Mouse (Mus musculus) embryo, embryonic 11.5 days (tissue): ENCODE measurements around the gene Wwtr1.

ENCODE experiments used
- DNase-seq: peaks from one replicate; pipeline ENCODE4 v3.0.0-alpha.2; 2012; ENCODE audit warnings: low read depth, low spot score

Wwtr1 gene

GRCm38 (mm10) chr3:57516146-57516545, 59.6 kb downstream of the Wwtr1 start:
- no peak for DNase-seq

- no peak for DNase-seq
Measured at GRCm38 (mm10) chr3:57515044-57515443, 60.7 kb downstream of the Wwtr1 start.

GRCm38 (mm10) chr3:57511816-57512586, 63.7 kb downstream of the Wwtr1 start:
- no peak for DNase-seq

GRCm38 (mm10) chr3:57509945-57510675, 65.6 kb downstream of the Wwtr1 start:
- DNase-seq: no peak

- DNase-seq: no peak
Measured at GRCm38 (mm10) chr3:57505991-57506390, 69.7 kb downstream of the Wwtr1 start.

- no peak for DNase-seq
Measured at GRCm38 (mm10) chr3:57504756-57505155, 71.0 kb downstream of the Wwtr1 start.

GRCm38 (mm10) chr3:57501596-57502220, 74.0 kb downstream of the Wwtr1 start:
- DNase-seq: no peak

GRCm38 (mm10) chr3:57500846-57501245, 74.9 kb downstream of the Wwtr1 start:
- no peak for DNase-seq

- no peak for DNase-seq
Measured at GRCm38 (mm10) chr3:57497791-57498190, 77.9 kb downstream of the Wwtr1 start.

- no peak for DNase-seq
Measured at GRCm38 (mm10) chr3:57496428-57496827, 79.3 kb downstream of the Wwtr1 start.

GRCm38 (mm10) chr3:57487455-57488153, 88.1 kb downstream of the Wwtr1 start:
- DNase-seq: peak; percentile 37

GRCm38 (mm10) chr3:57486068-57486467, 89.6 kb downstream of the Wwtr1 start:
- DNase-seq: no peak

GRCm38 (mm10) chr3:57481981-57482380, 93.7 kb downstream of the Wwtr1 start:
- DNase-seq: no peak

- no peak for DNase-seq
Measured at GRCm38 (mm10) chr3:57480640-57481039, 95.1 kb downstream of the Wwtr1 start.

- DNase-seq: no peak
Measured at GRCm38 (mm10) chr3:57474421-57474820, 101.3 kb downstream of the Wwtr1 start.

- DNase-seq: peak; percentile 43
Measured at GRCm38 (mm10) chr3:57472407-57472806, 103.3 kb downstream of the Wwtr1 start.

- DNase-seq: peak; percentile 27
Measured at GRCm38 (mm10) chr3:57470981-57471601, 104.6 kb downstream of the Wwtr1 start.

GRCm38 (mm10) chr3:57470326-57470725, 105.4 kb downstream of the Wwtr1 start:
- DNase-seq: peak; percentile 40

- no peak for DNase-seq
Measured at GRCm38 (mm10) chr3:57469325-57469724, 106.4 kb downstream of the Wwtr1 start.

- no peak for DNase-seq
Measured at GRCm38 (mm10) chr3:57466289-57466688, 109.4 kb downstream of the Wwtr1 start.

GRCm38 (mm10) chr3:57463302-57463701, 112.4 kb downstream of the Wwtr1 start:
- DNase-seq: no peak
